Mouse (Mus musculus) kidney, embryonic 16.5 days (tissue): Measurements from ENCODE around the gene Wasf1. TPM values are rescaled to one million over a fixed set of nuclear protein-coding genes. Genes with fewer than 3 reads are reported as not detected.

Experiments
- polyA plus RNA-seq: library from polyadenylated mRNA; unstranded; fragments of >200 nt; fragmentation: Nextera tagmentation; extraction: Ambion mirVana; gene quantifications from 2 replicates; pipeline ENCODE4 v1.2.1, GENCODE M21; 2015

Wasf1 gene
- polyA plus RNA-seq, 1 experiment from 2014 or later = 17.5 TPM

Other genes with a start within 250 kb of the Wasf1 start
- 2.1 and 2.7 TPM in 2 replicates for gene Mettl24, start 200.2 kb upstream of the Wasf1 start, polyA plus RNA-seq
- gene Cdc40, start 164 bp upstream of the Wasf1 start, polyA plus RNA-seq = 38.5 and 41.3 TPM in 2 replicates
- gene Gpr6, start 188.8 kb downstream of the Wasf1 start, polyA plus RNA-seq = not detected in 2 replicates